Mouse (Mus musculus) brain, adult 2 months (tissue): Measurements from ENCODE around the gene Espl1.

Source experiments
- DNase-seq: peaks from one replicate; pipeline ENCODE4 v3.0.0; 2011; ENCODE audit warnings: low read depth, low spot score

Gene Espl1

DNA sequence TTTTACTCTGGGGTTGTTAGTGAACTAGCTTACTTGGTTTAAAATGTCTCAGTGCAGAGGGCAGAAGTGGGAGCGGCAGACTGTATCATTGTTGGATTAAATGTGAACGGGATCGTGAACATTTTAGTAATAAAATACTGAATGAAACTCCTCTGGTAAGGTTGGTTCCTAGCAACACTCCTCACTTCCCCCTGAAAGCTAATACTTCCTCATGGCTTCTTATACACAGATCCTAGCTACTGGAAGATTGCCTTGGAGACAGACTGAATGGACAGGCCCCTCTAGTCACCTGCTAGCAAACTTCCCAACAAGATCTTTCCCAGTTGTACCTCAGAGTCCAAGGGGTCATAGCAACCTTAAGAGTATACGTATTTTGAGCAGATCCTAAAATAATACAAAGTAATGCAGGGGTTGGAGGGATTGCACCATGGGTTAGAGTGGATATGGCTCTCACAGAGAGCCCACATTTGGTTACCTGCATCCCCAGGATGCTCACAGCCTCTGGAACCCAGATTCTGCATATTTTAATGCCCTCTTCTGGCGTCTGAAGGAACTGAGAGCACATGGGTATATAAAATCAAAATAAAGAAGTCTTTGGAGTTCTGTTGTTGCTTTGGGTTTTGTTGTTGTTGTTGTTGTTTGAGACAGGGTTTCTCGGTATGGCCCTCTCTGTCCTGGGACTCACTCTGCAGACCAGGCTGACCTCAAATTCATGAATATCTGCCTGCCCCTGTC is 21.9 kb upstream of the Espl1 start:
- no peak for DNase-seq

DNA sequence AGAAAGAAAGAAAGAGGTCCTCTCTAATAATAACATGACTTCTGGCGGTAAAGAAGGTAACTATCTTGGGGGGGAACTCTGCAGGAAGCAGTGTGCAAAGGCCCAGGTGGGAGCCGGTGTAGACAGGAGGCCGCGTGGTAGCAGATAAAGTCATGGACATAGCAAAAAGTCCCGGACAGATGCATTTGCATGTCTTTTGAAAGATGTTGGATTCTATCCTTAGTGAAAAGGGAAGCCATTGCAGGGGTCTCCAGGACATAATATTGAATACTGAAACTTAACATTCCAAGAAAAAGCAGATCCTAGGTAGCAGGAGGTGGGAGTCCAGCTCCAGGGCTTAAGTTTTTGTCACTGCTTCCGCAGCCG is 17.4 kb upstream of the Espl1 start:
- no peak for DNase-seq

GRCm38 (mm10) chr15:102279092-102279782 is 16.8 kb upstream of the Espl1 start, which contains the start of gene Mfsd5:
Mfsd5 (plus strand) TSS chr15:102279454.
- peak; percentile 95 for DNase-seq

DNA sequence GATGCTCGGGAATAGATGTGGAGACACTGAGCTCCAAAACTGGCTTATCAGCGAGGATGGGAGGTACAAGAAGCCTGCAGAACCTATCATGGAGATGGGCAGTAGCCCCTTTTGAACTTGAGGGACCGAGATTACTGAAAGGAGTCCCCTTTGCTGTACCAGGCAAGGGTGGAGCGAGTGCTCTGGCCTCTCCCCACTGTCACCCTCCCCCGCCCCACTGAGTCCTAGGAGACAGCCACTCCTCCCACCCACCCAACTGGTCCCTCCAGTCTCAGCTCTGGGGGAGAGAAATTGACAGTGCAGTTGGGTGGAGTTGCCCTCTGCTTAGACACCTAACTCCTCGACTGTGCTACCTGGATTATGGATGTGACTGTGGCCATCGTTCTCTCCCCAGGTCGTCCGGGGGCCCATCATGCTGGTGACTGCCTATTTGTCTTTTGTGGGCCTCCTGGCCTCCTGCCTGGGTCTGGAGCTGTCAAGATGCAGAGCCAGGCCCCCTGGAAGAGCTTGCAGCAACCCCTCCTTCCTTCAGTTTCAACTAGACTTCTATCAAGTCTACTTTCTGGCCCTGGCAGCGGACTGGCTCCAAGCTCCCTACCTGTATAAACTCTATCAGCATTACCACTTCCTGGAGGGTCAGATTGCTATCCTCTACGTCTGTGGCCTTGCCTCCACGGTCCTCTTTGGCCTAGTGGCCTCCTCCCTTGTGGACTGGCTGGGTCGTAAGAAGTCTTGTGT is 16.1 kb upstream of the Espl1 start:
- DNase-seq: peak; percentile 70

GRCm38 (mm10) chr15:102280623-102281022 is 15.4 kb upstream of the Espl1 start:
- DNase-seq: no peak

DNA sequence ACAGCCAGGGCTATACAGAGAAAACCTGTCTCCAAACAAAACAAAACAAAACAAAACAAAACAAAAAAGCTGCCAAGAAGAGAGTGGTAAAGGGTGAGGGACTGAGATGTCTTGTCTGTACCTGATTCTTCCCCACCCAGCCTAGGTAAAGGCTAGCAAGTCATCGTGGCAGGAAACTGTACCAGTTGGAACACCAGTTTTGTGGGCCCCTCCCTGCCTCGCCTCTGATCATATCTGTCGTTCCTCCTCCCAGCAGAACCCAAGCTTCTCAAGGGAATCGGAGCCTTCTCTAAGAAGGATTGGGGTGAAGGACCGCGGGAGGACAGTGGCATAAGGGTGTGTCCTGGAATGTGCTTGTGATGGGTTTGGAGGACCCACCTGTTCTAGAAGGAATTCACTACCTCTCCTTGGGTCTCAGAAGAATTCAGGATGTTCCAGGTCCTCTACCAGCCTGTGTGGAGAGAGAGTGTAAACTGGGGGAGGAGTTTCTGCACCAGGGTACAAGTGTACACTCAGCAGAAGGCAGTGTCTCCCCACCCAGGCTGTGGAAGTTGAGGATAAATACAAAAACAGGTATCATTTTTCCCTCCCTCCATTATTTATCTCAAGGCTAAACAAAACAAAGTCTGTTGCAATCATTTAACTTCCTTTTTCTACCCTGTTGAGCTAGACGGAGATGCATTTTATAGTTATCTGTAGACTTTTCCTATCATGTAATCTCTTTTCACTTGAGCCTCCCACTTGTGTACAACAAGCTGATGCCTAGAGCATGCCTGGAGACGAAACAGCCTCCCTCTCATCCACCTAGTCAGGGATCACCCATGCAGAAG is 13.4 kb upstream of the Espl1 start:
- no peak for DNase-seq

- DNase-seq: no peak
These were observed 12.4 kb upstream of the Espl1 start for GRCm38 (mm10) chr15:102283648-102284047.

DNA sequence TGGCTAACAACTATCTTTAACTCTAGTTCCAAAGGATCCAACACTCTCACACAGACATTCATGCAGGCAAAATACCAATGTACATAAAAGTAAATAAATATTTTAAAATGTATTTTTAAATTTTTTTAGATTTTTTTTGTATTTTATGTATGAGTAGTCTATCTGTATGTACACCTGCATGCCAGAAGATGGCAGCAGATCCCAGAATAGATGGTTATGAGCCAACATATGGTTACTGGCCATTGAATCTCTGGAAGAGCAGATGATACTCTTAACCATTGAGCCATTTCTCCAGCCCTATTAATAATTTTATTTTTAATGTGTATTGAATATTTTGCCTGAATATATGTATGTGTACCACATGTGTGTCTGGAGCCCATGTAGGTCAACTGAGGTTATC is 8.7 kb upstream of the Espl1 start:
- peak; percentile 77 for DNase-seq

DNA sequence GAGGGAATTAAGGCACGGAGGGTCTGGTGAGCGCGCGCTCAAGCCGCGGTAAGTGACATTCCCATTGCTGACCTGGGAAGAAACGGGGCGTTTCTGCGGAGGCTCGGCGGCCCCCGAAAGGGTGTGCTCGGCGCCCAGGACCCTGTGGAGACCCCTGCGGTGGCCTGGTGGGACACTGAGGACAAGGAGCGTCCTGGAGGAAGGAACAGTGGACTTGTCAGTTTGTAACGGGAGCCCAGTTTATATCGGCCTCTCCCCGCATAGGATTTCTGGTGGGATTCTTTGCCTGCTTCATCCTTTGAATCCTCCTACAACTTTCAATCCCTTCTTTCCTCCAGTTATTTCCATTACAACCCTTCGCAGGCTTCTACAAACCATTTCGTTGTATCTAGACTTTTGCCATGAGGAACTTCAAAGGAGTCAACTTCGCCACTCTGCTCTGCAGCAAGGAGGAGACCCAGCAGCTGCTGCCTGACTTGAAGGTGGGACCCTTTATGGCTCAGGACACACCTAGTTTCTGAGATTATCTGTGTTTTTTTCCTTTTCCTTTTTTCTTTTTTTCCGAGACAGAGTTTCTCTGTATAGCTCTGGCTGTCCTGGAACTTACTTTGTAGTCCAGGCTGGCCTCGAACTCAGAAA is 421 bp downstream of the Espl1 start:
- no peak for DNase-seq

GRCm38 (mm10) chr15:102302542-102302941 is 6.5 kb downstream of the Espl1 start:
- no peak for DNase-seq

- no peak for DNase-seq
These were observed 12.7 kb downstream of the Espl1 start for GRCm38 (mm10) chr15:102308717-102309116.

DNA sequence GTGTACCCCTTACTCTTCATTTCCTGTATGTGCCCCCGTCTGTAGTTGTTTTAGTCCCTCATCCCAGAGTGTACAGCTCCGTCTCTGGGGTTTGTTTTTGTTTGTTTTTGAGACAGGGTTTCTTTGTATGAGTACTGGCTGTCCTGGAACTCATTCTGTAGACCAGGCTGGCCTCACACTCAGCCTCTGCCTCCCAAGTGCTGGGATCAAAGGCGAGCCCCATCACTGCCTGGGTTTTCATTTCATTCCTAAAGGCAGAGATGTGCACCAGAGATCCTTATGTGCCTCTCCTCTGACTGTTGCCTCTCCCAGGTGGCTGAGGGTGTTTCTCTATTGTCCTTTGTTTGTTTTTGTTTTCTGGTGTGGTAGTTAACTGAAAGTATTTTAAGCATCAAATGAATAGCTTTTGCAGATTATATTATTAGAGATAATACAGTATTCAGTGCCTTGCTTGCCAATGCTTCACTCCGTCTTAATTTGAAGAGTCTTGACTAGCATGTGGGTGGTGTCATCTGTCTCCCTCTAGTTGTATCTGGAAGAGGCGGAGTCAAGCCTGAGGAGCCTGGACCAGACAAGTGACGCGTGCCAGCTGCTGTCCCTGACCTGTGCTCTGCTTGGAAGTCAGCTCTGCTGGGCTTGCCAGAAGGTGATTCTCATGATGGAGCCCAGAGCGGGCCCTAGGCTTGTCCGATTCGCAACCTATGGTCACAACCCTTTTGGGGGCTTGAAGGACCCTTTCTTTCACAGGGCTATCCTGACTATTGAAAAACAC is 14.2 kb downstream of the Espl1 start:
- DNase-seq: peak; percentile 24

DNA sequence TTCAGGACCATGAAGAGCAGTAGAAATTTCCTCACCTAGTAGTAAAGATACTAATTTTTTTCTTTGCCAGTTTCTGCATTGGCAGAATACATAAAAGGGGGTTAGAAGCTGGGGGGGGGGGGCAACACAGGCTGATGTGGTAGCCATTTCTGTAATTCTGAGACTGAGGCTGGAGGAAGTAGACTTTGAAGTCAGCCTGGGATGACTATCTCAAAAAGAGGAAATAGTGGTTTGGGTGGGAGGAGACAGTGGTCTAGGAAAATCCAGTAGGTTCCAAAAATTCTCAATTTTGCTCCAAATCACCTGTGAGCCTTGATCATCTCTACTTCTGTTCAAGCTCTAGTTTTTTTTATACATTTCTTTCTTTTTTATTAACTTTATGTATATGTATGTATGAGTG is 15.4 kb downstream of the Espl1 start:
- DNase-seq: no peak

GRCm38 (mm10) chr15:102315292-102315691 is 19.2 kb downstream of the Espl1 start:
- peak; percentile 55 for DNase-seq

- DNase-seq: peak; percentile 84
These were observed 20.2 kb downstream of the Espl1 start for GRCm38 (mm10) chr15:102316263-102316662.

DNA sequence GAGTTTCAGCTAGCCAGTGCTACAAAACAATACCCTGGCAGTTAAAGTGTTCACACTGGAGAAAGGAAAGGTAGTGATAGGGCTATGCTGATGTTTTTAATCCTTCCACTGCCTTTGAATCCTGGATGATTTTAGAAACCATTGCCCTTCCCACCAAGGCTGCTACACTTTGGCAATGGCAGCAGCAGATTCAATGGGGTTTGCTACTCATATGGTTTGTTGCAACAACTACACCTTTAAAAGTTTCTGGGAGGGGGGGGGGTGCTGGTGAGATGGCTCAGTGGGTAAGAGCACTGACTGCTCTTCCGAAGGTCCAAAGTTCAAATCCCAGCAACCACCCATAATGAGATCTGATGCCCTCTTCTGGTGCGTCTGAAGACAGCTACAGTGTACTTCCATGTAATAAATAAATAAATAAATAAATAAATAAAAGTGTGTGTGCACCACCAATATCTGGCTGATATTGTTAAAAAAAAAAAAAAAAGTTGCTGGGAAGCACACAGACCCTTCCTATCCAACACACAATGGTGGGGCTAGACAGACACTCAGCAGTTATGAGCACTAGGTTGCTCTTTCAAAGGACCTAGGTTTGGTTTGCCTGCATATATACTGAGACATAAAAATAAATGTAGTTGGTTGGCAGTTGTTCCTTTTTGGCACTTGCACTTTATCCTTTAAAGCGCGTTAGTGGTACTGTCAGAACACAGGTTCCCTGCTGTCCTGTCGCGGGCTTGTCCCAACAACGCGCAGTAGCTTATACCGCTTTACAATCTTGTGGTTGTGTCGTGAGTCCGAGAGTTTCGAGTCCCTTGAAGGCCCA is 28.8 kb downstream of the Espl1 start:
- DNase-seq: no peak

DNA sequence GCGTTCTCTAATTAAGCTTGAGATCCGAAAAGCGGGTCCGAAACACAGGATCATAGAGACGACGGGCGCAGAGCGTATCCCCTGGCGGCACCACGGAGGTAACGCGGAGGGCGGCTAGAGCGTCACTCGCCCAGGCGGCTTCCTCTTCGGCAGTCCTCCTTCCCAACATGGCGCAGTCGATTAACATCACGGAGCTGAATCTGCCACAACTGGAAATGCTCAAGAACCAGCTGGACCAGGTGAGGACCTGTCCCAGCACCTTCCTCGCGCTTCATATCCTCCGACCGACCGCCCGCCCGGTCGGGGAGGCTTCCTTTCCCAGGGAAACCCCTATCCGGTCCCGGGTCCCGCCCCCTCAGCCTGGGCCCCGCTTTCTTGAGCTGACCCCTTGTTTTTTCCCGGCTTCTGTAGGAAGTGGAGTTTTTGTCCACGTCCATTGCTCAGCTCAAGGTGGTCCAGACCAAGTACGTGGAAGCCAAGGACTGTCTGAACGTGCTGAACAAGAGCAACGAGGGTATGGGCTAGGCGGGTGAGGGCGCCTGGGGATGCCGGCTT is 30.0 kb downstream of the Espl1 start, which contains the start of gene Pfdn5:
Gene Pfdn5, plus strand, starts transcription at position 95 of the 555 bp plus-strand sequence.
- peak; percentile 96 for DNase-seq

DNA sequence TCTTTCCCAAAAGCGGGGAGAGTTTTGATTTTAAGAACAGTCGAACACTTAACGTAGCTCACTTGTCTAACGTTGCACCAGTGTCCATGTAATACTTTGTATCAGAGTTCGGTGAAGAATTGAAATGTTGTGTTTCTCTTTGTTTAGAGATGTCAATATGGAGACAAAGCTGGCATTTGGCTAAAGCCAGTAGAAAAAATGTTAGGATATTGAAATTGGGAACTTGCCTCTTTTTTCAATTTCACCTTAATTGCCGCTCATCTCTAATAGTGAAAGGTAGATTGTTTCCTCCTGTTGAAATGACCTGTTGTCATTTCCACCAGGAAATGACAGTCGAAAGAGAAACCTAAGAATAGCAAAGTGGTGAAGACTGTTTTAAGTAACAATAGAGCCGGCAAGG is 30.8 kb downstream of the Espl1 start:
- DNase-seq: no peak

- peak; percentile 94 for DNase-seq
These were observed 35.5 kb downstream of the Espl1 start, which contains the start of gene Myg1 for GRCm38 (mm10) chr15:102331610-102332015. Myg1 (plus strand) TSS chr15:102331709.
